Mouse (Mus musculus): ENCODE measurements around the gene Mfap3l. TPM values are rescaled to one million over a fixed set of nuclear protein-coding genes. Genes with fewer than 3 reads are reported as not detected.
"Not testable (repeated sequence)": the region's sequence is repeated elsewhere in the genome, so short reads cannot be mapped to it uniquely, and the experiment has no call there.

Mfap3l gene
- total RNA-seq (2021): 1 to 10 TPM; 6.9 to 7.5 TPM
- long read RNA-seq, experiment 1, full-length matches to known transcripts: 2 of 2 reads
- long read RNA-seq, experiment 1, partial matches to known transcripts: 0 of 2 reads
- long read RNA-seq, experiment 1, other reads (novel, unspliced or antisense): 0 of 2 reads
- long read RNA-seq, experiment 2, full-length matches to known transcripts: 2 of 2 reads
- long read RNA-seq, experiment 2, partial matches to known transcripts: 0 of 2 reads
- long read RNA-seq, experiment 2, other reads (novel, unspliced or antisense): 0 of 2 reads

- intact Hi-C loops (cut with DNase I): loop anchor here (5.0 to 10.0 kb wide), 3 partner anchors 235 to 882 kb away; partner anchors contain the start of gene Clcn3
- DNase-seq: peak; percentile 90
Observed at GRCm38 (mm10) chr8:60632250-60632932, at the start of gene Mfap3l. Gene Mfap3l, plus strand, starts transcription at chr8:60632827.

GRCm38 (mm10) chr8:60583369-60583768, 49.3 kb upstream of the Mfap3l start:
- no peak for DNase-seq
- intact Hi-C loops (cut with DNase I): no loop called here

GRCm38 (mm10) chr8:60591352-60592105, 41.1 kb upstream of the Mfap3l start:
- DNase-seq: not testable (repeated sequence)
- intact Hi-C loops (cut with DNase I): loop anchor here (5.0 kb wide), 1 partner anchor 84 kb away; the partner anchor contains the start of gene Aadat

GRCm38 (mm10) chr8:60594761-60595160, 37.9 kb upstream of the Mfap3l start:
- peak in 1 of 2 experiments; percentile 12 for DNase-seq
- intact Hi-C loops (cut with DNase I): loop anchor here (5.0 kb wide), 1 partner anchor 87 kb away; the partner anchor contains the start of gene Aadat

GRCm38 (mm10) chr8:60611580-60612111, 21.0 kb upstream of the Mfap3l start:
- intact Hi-C loops (cut with DNase I): no loop called here
- DNase-seq: no peak

- intact Hi-C loops (cut with DNase I): loop anchor here (1.0 kb wide), 1 partner anchor 248 kb away; no protein-coding TSS in a partner anchor
- DNase-seq: peak; percentile 15 to 56
Observed at GRCm38 (mm10) chr8:60616928-60617327, 15.7 kb upstream of the Mfap3l start.

GRCm38 (mm10) chr8:60621561-60621960, 11.1 kb upstream of the Mfap3l start:
- intact Hi-C loops (cut with DNase I): no loop called here
- no peak for DNase-seq

GRCm38 (mm10) chr8:60622056-60622455, 10.6 kb upstream of the Mfap3l start:
- intact Hi-C loops (cut with DNase I): no loop called here
- no peak for DNase-seq

- intact Hi-C loops (cut with DNase I): no loop called here
- no peak for DNase-seq
Observed at GRCm38 (mm10) chr8:60623438-60623837, 9.2 kb upstream of the Mfap3l start.

- no peak for DNase-seq
- intact Hi-C loops (cut with DNase I): no loop called here
Observed at GRCm38 (mm10) chr8:60624722-60625121, 7.9 kb upstream of the Mfap3l start.

- no peak for DNase-seq
- intact Hi-C loops (cut with DNase I): no loop called here
Observed at GRCm38 (mm10) chr8:60627937-60628336, 4.7 kb upstream of the Mfap3l start.

- intact Hi-C loops (cut with DNase I): no loop called here
- no peak for DNase-seq
Observed at GRCm38 (mm10) chr8:60629059-60629458, 3.6 kb upstream of the Mfap3l start.

GRCm38 (mm10) chr8:60631504-60631934, 1.1 kb upstream of the Mfap3l start:
- DNase-seq: peak; percentile 55 to 70
- intact Hi-C loops (cut with DNase I): loop anchor here (5.0 to 10.0 kb wide), 3 partner anchors 236 to 883 kb away; partner anchors contain the start of gene Clcn3

- intact Hi-C loops (cut with DNase I): loop anchor here (5.0 to 10.0 kb wide), 3 partner anchors 234 to 882 kb away; partner anchors contain the start of gene Clcn3
- no peak for DNase-seq
Observed at GRCm38 (mm10) chr8:60632933-60633655, 467 bp downstream of the Mfap3l start.

- no peak for DNase-seq
- intact Hi-C loops (cut with DNase I): loop anchor here (5.0 to 10.0 kb wide), 3 partner anchors 232 to 880 kb away; partner anchors contain the start of gene Clcn3
Observed at GRCm38 (mm10) chr8:60634921-60635320, 2.3 kb downstream of the Mfap3l start.

- intact Hi-C loops (cut with DNase I): loop anchor here (10.0 kb wide), 2 partner anchors 349 to 879 kb away; partner anchors contain the start of gene Clcn3
- no peak for DNase-seq
Observed at GRCm38 (mm10) chr8:60635846-60636245, 3.2 kb downstream of the Mfap3l start.

GRCm38 (mm10) chr8:60640046-60640445, 7.4 kb downstream of the Mfap3l start:
- intact Hi-C loops (cut with DNase I): no loop called here
- DNase-seq: no peak

GRCm38 (mm10) chr8:60643416-60644020, 10.9 kb downstream of the Mfap3l start:
- intact Hi-C loops (cut with DNase I): no loop called here
- DNase-seq: no peak

GRCm38 (mm10) chr8:60645164-60645563, 12.5 kb downstream of the Mfap3l start:
- DNase-seq: no peak
- intact Hi-C loops (cut with DNase I): no loop called here
